Mouse (Mus musculus): ENCODE results near the gene 4930430F08Rik.

DNA sequence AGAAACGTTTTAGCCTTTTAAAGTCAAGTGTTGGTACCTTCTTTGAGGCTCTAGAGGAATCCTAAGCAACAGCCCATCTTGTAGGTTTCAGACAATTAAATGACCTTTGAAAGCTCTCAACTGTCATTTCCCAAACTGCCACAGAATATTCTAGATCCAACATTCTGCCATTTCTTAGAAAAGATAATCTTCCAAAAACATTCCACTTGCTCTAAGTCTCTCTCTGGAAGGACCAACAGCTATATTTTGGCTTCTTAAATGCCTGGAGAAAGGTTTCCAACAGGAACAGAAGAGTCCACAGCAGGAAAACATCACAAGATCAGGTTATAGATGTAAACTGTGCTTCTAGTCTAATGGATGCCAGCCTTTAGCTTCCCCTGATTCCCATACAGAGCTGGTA, at the start of gene 4930430F08Rik, which contains the start of gene 1700017N19Rik:
- no peak for TF ChIP-seq CTCF (IDR thresholded peaks at IDR 0.05; ENCODE audit: borderline replicate concordance, extremely low read depth, insufficient read depth, insufficient read length)
- no peak for TF ChIP-seq POLR2A (IDR thresholded peaks at IDR 0.05; ENCODE audit: borderline replicate concordance, extremely low read depth, insufficient read depth, insufficient read length, poor library complexity, severe bottlenecking)

All from brain, embryonic 14.5 days (tissue).